Mouse (Mus musculus): ENCODE data around the gene Strn4.

DNA sequence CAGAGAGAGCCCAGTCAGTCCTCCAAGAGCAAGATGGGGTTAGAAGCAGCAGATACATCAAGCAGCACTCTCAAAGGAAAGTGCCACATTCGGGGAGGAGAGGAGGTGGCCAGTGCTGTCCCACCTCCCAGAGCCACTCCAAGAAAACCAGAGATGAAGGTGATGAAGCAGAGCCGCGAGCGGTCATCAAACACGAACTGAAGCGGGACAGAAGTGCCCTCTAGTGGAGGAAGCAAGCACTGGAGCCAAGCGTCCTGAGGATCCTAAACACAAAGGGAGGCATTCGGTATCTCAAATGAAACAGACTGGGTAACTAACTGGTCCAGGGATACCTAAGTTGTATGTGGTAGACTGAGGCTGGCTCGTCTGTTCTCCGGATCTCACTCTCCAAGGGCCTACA is 6.0 kb upstream of the Strn4 start:
- TF ChIP-seq POLR2A (IDR thresholded peaks at IDR 0.05; ENCODE audit: control insufficient read depth, extremely low read depth, insufficient read depth, low read length, poor library complexity) (no peak), CTCF (IDR thresholded peaks at IDR 0.05; ENCODE audit: borderline replicate concordance, control insufficient read depth, extremely low read depth, insufficient read depth, low read length, poor library complexity) (peak; percentile 79)
